Mouse (Mus musculus) frontal cortex, postnatal 36 days (tissue): ENCODE results near the gene Spata4.
"Not testable (repeated sequence)": the region's sequence is repeated elsewhere in the genome, so short reads cannot be mapped to it uniquely, and the experiment has no call there.

ENCODE experiments used
- DNase-seq, 2 experiments: peaks; one replicate each; pipeline ENCODE4 v3.0.0; 2022; ENCODE audit warnings: low spot score in 2 of 2

Spata4 gene

DNA sequence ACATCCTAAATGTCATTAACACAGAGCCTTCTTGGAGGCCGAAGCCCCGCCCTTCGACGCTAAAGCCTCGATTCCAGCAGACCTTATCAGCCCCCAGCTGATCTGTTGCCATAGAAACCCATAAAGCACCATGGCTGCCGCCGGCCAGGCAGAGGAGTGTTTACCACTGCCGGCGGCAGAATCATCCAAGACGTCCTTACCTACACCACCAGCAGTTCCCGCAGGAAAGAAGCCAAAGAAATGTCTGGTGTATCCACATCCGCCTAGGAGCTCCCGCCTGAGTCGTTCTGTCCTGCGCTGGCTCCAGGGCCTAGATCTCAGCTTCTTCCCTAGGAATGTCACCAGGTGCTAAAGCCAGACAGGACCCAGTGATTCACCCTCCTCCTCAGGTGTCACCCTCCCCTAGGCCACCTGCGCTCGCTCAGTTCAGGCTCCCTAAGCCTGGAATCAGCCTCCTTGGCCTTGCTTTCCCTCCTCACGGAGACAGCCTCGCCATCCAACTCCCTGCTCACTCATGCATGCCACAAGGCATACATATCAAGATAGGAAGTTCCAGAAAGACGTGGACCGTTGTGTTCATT is at the start of gene Spata4:
TSS of gene Spata4 (plus strand) at position 111 of the 581 bp plus-strand sequence.
- peak; percentile 42 to 55 for DNase-seq

GRCm38 (mm10) chr8:54554921-54555320 is 45.7 kb upstream of the Spata4 start:
- DNase-seq, result peak in 1 of 2 experiments; percentile 39

GRCm38 (mm10) chr8:54562137-54562536 is 38.4 kb upstream of the Spata4 start:
- no peak for DNase-seq

GRCm38 (mm10) chr8:54565181-54565580 is 35.4 kb upstream of the Spata4 start:
- DNase-seq, result no peak

DNA sequence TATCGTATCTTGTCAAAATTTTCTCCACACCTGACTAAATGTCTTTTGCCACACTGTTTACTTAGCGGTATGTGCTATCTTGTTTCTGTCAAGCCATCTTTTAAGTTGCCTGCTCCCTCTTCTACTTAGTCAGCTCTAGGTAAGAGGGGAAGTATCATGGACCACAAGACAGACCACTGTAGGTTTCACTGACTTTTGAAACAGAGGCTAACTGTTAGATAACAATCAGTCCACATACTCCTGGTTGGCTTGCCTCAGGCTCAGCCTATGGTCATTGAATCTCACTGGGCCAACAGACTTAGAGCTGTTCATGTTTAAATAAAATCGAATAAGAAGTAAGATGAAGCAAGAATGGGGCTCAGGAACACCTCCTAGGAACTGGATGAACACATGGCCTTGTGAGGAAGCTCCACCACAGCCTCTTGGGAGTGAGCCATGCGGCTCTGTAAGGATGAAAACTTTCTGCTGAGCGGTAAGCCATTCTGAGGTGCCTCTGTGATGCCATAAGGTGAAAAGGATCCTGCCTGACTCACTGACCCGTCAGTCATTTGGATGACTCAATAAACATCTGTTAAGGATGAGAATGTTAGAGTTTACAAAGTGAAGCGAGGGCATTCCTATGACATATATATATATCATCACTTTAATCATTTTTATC is 34.8 kb upstream of the Spata4 start:
- no peak for DNase-seq

DNA sequence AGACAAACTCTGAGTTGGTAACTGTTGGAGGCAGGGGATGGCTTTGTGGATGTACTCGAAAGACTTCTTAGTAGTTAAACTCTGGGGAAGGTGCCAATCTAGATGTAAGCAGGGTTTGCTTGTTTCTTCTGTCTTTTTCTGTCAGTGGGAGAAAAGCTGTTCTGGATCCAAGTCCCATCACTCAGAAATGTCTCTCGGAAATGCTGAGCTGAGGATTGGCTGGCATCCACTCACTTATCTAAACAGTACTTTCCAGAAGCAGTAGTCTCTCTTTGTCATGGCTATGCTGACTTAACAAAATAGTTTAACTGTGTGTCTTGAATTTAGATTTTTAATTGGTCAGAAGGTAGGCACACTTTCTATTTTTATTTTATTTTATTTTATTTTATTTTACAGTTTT is 33.4 kb upstream of the Spata4 start:
- no peak for DNase-seq

- DNase-seq, result no peak
Observed at GRCm38 (mm10) chr8:54570618-54571609, 29.7 kb upstream of the Spata4 start.

GRCm38 (mm10) chr8:54581436-54581835 is 19.1 kb upstream of the Spata4 start:
- no peak for DNase-seq

DNA sequence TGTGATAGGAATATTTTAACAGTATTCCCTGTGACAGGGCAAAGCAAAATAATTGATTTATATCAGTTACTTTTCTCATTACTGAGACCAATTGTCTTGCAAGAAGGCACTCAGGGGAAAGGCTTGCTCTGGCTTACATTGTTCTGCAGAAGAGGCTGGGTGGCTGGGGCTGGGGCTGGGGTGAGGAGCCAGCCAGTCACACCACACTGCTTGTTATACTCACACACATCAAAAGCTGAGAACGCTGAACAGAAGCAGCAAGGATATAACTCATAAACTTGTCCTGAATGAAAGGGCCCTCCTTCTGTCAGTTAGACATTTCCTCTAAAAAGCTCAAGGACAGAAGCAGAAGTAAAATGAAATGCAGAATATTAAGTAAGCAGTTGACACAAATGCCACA is 17.7 kb upstream of the Spata4 start:
- DNase-seq, result no peak

DNA sequence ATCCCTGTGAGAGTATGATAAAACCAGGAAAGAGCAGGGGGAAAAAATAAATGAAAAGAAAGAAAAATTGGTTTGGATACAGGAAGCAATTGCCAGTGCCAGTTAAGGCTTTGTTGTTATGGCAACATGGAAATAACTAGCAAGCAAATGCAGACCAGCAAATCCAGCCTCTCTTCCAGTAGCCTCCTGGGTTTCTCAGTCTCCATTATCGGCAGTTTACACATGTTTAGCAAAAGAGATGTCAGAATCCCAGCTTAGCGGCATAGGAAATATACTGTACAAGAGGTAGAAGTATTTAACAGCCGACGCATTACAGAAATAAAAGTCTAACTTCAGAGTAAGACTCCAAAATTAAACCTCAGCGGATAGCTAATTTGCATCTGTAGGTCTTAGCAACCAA is 5.9 kb upstream of the Spata4 start:
- peak in 1 of 2 experiments; percentile 30 for DNase-seq

GRCm38 (mm10) chr8:54596051-54596450 is 4.5 kb upstream of the Spata4 start:
- no peak for DNase-seq

GRCm38 (mm10) chr8:54596940-54597339 is 3.6 kb upstream of the Spata4 start:
- peak in 1 of 2 experiments; percentile 52 for DNase-seq

DNA sequence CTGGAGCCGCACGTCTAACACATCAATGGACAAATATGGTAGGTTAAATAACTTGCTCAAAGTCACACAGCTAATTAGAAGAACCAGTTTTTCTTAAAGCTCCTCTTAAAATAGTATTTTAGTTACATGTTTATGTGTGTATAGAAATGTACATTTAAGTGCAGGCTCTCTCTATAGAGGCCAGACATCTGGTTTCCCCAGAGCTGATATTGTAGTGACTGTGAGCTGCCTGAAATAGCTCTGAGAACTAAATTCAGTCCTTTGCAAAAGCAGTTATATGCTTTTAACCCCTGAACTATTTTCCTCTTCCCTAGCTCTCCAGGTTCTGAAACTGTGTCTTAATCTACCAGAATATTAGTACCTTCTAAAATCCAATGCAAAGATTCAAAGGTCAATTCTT is 3.2 kb upstream of the Spata4 start:
- DNase-seq, result no peak

GRCm38 (mm10) chr8:54603440-54603839 is 2.9 kb downstream of the Spata4 start:
- no peak for DNase-seq

DNA sequence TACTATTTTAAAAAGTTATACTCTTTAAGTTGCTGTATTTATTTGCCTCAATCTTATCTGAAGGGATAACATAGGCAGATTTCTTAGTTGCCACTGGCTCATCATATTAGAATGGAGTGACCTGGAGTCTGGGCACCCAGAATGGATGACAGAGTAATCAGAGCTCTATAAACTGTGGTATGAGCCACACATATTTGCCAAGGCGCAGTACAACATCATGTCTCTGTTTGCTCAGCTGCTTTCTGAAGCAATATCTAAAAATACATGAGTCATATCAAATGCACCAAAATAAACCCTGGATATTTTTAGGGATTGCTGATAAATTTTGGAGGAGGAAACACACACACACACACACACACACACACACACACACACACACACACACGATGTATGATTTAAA is 8.8 kb downstream of the Spata4 start:
- no peak for DNase-seq

DNA sequence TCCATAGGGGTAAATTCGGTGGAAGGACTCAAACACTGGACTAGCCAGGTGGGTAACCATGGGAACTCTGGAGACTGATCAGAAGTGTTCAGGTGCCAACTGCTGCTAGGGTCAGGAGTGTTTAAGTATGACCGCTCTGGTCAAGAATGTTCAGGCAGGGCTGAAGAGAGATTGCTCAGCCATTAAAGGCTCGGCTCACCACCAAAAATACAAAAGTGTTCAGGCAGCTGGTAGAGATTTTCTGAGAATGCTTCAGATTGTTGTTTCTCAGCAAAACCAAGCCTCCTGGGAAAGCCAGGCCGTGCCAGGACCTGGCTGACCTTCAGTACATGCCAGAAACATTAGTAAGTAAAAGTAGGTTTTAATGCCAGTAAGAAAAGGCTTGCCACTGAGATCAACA is 9.7 kb downstream of the Spata4 start:
- DNase-seq, result no peak

GRCm38 (mm10) chr8:54616710-54617109 is 16.1 kb downstream of the Spata4 start:
- not testable (repeated sequence) for DNase-seq

GRCm38 (mm10) chr8:54638634-54639033 is 38.1 kb downstream of the Spata4 start:
- no peak for DNase-seq
